Mouse (Mus musculus): ENCODE data around the gene Bst1. TPM values are rescaled to one million over a fixed set of nuclear protein-coding genes. Genes with fewer than 3 reads are reported as not detected.

Bst1 gene
- total and polyA plus RNA-seq, 3 experiments: not detected

DNA sequence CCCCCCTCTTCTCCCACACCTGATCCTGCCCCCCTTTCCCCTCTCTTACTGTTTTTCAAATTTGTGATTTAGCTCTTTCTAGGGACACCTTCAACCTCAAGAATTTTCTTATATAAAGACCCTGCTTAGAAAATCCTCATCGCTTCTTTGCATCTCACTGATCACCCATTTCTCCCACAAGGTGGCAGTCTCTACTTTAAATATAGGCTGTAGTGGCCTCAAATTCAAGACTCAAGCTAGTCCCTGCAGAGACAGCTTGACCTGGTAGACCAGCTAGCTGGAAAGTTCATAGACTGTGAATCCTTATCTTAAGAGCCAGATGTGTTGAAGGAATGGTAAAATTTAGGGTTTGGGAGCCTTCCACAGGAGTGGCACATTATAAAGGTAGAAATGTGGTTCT is 73.7 kb downstream of the Bst1 start:
- Histone ChIP-seq H3K27me3 (ENCODE audit: control insufficient read depth in 1 of 2, insufficient read depth in 2 of 2, low read length in 2 of 2) (no peaks in the 10 kb centered on the region), H3K9ac (ENCODE audit: control insufficient read depth, low read depth, low read length, poor library complexity, severe bottlenecking) (no peak overlapping the region), H3K4me1 (ENCODE audit: control insufficient read depth in 1 of 2, insufficient read depth in 2 of 2, low read length in 2 of 2) (no peaks in the 10 kb centered on the region), H3K4me3 (ENCODE audit: control insufficient read depth in 1 of 2, insufficient read depth in 1 of 2, low read depth in 2 of 2, low read length in 2 of 2) (no peak overlapping the region), H3K79me2 (ENCODE audit: control insufficient read depth, insufficient read depth, low read length, poor library complexity) (no peaks in the 10 kb centered on the region), H3K9me3 (replicated peaks; ENCODE audit: insufficient read depth, low read length) (no peaks in the 10 kb centered on the region), H3K27ac (ENCODE audit: control insufficient read depth, low read depth, low read length) (no peak overlapping the region), H3K36me3 (ENCODE audit: control insufficient read depth in 1 of 2, insufficient read depth in 2 of 2, low read length in 2 of 2) (no peaks in the 10 kb centered on the region)
- DNase-seq (ENCODE audit: low read depth, low spot score): no peak
- TF ChIP-seq CTCF (IDR thresholded peaks at IDR 0.05 in 2 of 3, conservative IDR thresholded peaks at IDR 0.05 in 1 of 3; ENCODE audit: control insufficient read depth in 1 of 3, insufficient read depth in 1 of 3, low read depth in 2 of 3, low read length in 3 of 3, poor library complexity in 1 of 3, severe bottlenecking in 1 of 3) (peak in 1 of 3 experiments; percentile 30; a peak in 1 of 6 replicates), RAD21 (IDR thresholded peaks at IDR 0.05; ENCODE audit: low read depth, low read length) (peak; percentile 24), GABPA (IDR thresholded peaks at IDR 0.05; ENCODE audit: low read depth, low read length) (no peak)

Other genes starting within 250 kb of the Bst1 start
- gene Cc2d2a, start 156.5 kb upstream of the Bst1 start, total RNA-seq (2012; rRNA removed): not detected in 2 replicates
- not detected for gene Cc2d2a, start 156.5 kb upstream of the Bst1 start, polyA plus RNA-seq (2012; ENCODE audit: insufficient read depth in 1 of 2, insufficient read length in 2 of 2, low read depth in 1 of 2, low replicate concordance in 2 of 2, missing spikeins in 1 of 2)
- gene Fbxl5, start 2.8 kb downstream of the Bst1 start, total RNA-seq (2012; rRNA removed): 25.7 and 29.4 TPM in 2 replicates
- 10 to 100 TPM in 1 of 2 experiments, not detected in 1; 22.8 TPM for gene Fbxl5, start 2.8 kb downstream of the Bst1 start, polyA plus RNA-seq (2012; ENCODE audit: insufficient read depth in 1 of 2, insufficient read length in 2 of 2, low read depth in 1 of 2, low replicate concordance in 2 of 2, missing spikeins in 1 of 2)
- gene Cd38, start 49.7 kb downstream of the Bst1 start, total RNA-seq (2012; rRNA removed): not detected in 2 replicates
- not detected for gene Cd38, start 49.7 kb downstream of the Bst1 start, polyA plus RNA-seq (2012; ENCODE audit: insufficient read depth in 1 of 2, insufficient read length in 2 of 2, low read depth in 1 of 2, low replicate concordance in 2 of 2, missing spikeins in 1 of 2)
- 2.9 and 3.0 TPM in 2 replicates for gene Gm7879, start 94.3 kb downstream of the Bst1 start, total RNA-seq (2012; rRNA removed)
- gene Gm7879, start 94.3 kb downstream of the Bst1 start, polyA plus RNA-seq (2012; ENCODE audit: insufficient read depth in 1 of 2, insufficient read length in 2 of 2, low read depth in 1 of 2, low replicate concordance in 2 of 2, missing spikeins in 1 of 2): not detected
- not detected in 2 replicates for gene Fgfbp1, start 162.9 kb downstream of the Bst1 start, total RNA-seq (2012; rRNA removed)
- gene Fgfbp1, start 162.9 kb downstream of the Bst1 start, polyA plus RNA-seq (2012; ENCODE audit: insufficient read depth in 1 of 2, insufficient read length in 2 of 2, low read depth in 1 of 2, low replicate concordance in 2 of 2, missing spikeins in 1 of 2): not detected